Mouse (Mus musculus) ZHBTc4 (cell line): ENCODE data around the gene Sypl.

Experiments used
- DNase-seq: peaks from one replicate; pipeline ENCODE4 v3.0.0-alpha.2; 2011; ENCODE audit warnings: low read depth, low spot score

The Sypl gene

GRCm38 (mm10) chr12:32953596-32954215 lies at the start of gene Sypl:
Gene Sypl, plus strand, starts transcription at chr12:32953891.
- DNase-seq: peak; percentile 100

DNA sequence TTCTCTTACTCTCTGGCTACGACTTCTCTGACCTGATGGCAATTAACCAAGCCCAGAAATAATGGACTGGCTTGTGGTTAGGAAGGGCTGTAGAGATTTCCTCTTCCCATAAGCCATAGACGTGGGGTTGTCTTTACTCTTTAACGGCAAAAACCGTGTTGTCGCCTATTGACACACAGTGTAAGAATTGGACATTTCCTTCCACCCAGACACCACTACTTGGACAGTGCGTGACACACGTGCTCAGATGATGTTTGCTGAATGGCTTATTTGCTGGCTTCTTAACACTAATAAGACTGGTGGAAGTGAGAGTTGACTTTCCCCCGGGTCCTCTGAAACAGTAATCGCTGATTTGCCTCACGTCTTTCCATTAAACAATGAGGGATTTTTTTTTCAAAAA lies 44.0 kb upstream of the Sypl start:
- DNase-seq: no peak

DNA sequence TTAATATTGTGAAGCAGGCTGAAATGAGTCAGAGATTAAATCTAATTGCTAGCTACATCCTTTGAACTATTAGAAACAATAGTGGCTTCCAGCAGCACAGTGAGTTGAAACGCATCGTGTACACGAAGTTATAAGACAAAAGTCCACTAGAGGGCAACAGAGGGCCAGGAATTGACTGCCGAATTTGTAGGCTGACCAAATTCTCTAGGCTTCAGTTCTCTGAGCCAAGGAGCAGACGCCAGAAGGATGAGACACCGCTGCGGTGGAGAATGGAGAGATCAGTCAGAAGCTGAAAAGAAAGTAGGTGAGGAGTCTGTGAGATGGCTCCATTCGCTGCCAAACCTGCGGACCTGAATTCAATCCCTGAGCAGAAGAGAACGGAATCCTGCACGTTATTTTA lies 43.6 kb upstream of the Sypl start:
- peak; percentile 82 for DNase-seq

DNA sequence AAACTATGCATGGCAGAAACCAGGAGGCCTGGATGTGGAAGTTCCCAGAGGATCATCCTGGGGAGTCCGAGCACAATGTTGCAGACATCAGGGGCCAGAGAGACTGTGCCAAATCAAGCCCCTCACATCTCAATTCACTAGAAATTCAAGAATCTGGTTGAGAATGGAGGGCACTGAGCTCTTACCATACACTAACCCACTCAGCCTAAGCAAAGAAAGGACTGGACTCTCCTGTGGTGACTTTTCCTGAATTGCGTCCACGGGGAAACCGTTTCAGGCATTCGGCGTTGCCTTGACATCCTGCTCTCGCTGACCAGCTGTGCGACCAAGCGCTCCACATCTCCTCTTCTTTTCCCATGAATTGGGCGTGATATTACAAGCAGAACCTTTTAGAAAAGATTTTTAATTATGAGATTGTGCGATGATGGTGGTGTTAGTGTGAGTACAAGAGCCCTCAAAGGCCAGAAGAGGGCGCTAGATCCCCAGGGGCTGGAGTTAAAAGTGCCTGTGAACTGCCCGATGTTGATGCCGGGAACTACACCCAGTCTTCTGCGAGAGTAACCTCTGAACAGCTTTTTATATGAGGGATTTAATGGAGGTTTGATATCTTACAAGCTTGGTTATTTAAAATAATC lies 43.0 kb upstream of the Sypl start:
- DNase-seq: peak; percentile 88

DNA sequence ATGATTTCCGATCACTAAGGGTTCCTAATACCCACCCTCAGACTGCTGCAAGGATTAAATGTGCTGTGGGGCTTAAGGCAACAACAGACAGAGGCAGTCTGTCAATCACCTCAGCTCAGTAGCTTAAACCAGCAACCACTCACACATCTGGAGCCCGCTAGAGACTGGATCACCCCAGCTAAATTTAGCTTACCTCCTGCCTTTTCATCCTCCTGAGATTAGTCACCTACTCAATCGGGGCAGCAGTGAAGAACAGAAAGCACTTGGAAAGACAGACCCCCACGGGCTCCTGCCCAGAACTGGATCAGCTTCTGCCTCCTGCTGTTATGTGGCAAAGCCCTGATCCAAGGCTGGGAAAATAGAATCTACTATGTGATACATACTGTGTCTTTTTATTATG lies 42.1 kb upstream of the Sypl start:
- DNase-seq: no peak

GRCm38 (mm10) chr12:32912772-32913171 lies 40.9 kb upstream of the Sypl start:
- DNase-seq: no peak

DNA sequence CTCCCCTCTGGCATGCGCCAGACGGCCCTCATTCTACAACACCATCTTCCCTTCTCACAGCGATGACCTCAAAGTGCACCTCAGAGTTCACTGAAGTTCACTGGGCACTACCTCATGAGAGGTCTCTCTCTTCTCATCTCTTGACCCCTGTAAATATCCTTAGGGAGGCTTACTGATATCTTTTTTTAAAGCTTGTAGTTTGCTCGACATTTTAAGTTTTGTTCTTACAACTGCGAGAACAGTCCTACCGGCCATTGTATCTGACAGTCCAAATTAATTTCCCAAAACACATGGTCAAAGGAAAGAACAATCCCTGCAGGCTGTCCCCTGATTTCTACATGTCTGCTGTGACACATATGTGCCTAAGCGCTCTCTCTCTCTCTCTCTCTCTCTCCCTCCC lies 35.0 kb upstream of the Sypl start:
- DNase-seq: no peak

DNA sequence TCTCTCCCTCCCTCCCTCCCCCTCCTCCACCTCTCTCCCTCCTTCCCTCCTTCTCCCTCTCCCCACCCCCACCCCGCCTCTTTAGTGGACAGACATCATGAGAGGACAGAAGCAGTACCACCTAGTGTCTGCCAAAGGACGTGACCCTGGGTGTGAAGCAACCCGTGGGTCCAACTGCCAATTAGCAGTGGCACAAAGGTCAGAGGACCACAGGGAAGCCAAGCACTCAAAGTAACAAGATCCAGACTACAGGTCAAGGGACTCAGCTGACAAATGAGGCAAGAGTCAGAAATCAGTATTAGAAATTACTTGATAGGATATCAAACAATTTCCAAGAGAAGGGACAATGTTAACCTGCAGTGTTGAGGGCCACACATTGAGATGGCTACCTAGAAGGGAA lies 34.6 kb upstream of the Sypl start:
- no peak for DNase-seq

GRCm38 (mm10) chr12:32919527-32919926 lies 34.2 kb upstream of the Sypl start:
- no peak for DNase-seq

DNA sequence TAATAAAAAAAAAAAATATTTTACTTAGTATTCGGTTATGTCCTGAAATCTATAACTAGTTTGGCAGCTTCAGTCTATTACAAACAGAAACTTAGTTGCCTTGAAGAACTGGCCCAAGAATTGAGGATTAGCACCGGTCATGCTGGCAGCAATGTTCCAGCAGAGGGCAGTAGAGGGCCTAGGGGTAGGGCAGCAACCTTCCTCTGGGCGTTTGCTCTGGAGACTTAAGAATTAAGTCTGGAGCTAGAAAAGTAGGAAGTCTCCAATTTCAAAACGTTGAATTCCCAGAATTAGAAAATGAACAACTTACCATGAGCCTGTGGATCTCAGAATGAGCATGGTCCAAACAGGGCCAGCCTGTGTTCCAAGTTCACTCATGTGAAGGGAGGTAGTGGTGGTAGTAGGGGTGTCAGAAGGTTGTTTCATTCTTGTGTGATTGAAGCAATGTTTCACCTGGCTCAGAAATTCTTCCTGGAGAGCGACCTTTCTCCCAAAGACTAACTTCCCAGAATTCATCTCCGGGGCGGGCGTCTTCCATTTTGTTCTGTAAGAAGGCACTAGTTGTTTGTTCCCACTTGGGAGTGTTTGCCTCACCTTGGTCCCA lies 33.4 kb upstream of the Sypl start:
- peak; percentile 78 for DNase-seq

DNA sequence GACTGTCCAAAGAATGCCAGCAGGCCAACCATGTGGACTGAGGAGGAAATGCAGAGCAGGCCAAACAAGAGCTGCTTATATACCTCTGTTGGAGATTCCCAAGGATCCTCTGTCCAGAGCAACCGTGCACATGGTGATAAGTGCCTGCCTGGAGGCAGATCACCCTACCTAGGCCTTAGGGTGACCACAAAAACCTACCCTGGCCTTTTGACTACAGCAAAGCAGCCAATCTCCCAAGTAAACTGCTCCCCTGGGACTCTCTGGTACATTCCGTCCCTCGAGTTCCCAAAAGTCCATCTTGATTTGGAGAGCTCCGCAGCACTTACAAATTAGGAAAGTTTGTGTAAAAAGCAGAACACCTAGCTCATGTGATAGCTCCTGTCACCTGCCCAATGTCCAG lies 32.6 kb upstream of the Sypl start:
- DNase-seq: no peak

DNA sequence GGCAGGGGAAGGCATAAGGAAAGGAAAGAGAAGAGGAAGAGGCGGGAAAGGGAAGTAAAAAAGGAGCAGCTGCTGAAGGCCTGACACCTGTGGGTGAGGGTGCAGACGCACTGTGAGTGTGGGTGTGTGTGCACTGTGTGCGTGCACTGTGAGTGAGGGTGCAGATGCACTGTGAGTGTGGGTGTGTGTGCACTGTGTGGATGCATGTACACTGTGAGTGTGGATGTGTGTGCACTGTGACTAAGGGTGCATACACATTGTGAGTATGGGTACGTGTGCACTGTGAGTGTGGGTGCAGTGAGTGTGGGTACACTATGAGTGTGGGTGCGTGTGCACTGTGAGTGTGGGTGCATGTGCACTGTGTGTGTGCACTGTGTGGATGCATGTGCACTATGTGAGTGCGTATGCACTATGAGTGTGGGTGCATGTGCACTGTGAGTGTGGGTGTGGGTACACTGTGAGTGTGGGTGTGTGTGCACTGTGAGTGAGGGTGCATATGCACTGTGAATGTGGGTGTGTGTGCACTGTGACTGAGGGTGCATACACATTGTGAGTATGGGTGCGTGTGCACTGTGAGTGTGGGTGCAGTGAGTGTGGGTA lies 32.1 kb upstream of the Sypl start:
- no peak for DNase-seq

GRCm38 (mm10) chr12:32924245-32924644 lies 29.4 kb upstream of the Sypl start:
- peak; percentile 80 for DNase-seq

DNA sequence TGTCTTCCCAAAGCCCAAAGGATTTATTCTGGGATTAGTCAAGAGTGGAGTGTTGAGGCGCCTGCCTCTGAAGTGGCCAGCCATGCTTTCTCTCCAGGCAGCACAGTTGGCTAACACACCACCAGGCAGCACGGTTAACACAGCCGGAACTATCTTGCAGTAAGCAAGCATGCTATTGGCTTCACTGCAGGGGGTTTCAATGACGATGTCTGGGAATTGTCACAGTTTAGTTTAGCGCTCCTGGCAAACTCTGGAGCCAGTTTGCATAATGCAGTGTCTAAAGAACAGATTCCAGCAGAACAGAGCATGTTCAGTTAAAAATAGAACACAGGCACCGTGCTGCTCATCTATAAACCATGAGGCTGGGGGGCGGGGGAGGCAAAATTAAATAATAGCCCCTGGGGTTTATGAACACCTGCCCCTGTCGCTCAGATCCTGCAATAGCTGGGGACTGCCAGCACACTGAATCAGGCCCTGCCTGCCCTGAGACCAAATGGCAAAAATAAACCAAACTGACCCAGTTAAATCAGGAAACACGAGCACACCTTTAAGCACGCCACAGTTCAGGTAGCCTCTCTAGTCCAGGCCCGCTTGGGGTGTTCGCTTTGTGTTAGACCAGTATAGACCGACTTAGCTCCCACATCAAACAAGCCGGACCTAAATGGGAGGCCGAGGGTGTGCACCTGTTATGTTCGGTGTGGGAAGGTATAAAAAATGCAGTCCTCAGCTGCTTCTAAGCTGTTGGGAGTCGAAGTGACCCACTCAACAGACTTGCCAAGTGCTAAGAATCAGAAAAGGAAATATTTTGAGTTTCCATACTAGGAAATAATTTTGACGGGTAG lies 27.1 kb upstream of the Sypl start:
- DNase-seq: peak; percentile 61

GRCm38 (mm10) chr12:32927231-32927835 lies 26.4 kb upstream of the Sypl start:
- no peak for DNase-seq

- no peak for DNase-seq
These were observed 25.5 kb upstream of the Sypl start for GRCm38 (mm10) chr12:32928180-32928579.

GRCm38 (mm10) chr12:32929831-32930513 lies 23.7 kb upstream of the Sypl start:
- no peak for DNase-seq

GRCm38 (mm10) chr12:32930566-32930965 lies 23.1 kb upstream of the Sypl start:
- no peak for DNase-seq

GRCm38 (mm10) chr12:32936246-32936946 lies 17.3 kb upstream of the Sypl start:
- DNase-seq: no peak

DNA sequence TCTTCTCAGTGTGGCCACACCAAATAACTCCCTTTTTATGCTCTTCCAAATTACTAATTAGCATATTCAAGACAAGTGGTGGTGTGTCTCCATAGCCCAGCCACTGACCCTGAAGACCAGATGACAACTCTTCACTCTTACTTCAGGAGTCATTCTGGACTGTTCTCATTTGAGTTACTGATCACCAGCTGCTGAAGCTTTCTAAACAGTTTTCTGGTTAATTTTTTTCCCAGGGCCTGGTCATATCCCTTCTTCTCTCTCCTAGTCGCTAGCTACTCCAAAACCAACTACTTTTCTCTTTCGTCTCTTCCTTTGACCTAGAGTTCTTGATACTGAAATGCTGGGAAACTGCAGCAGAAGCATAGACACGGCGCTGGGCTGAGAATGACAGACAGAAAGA lies 12.6 kb upstream of the Sypl start:
- DNase-seq: no peak
